Mouse (Mus musculus) MEL (cell line): ENCODE data around the gene Nubpl.

Experiments used
- CTCF ChIP-seq, 3 experiments: IDR thresholded peaks in 2 of 3; conservative IDR thresholded peaks in 1 of 3; 2 replicates each; pipeline ENCODE4 v1.5.1; 2011 to 2012; ENCODE audit warnings: low read length in 3 of 3, low read depth in 2 of 3, mild to moderate bottlenecking in 2 of 3, improper control_type of control experiment in 1 of 3, inconsistent platforms in 1 of 3, mixed read lengths in 1 of 3, moderate library complexity in 1 of 3; ENCODE audit not compliant: control insufficient read depth in 1 of 3, insufficient read depth in 1 of 3, poor library complexity in 1 of 3, severe bottlenecking in 1 of 3
- GATA1 ChIP-seq: IDR thresholded peaks from 2 replicates; pipeline ENCODE4 v1.6.1; 2011; ENCODE audit warnings: low read depth, low read length, improper control_type of control experiment
- HCFC1 ChIP-seq: IDR thresholded peaks from 2 replicates; pipeline ENCODE4 v1.6.1; 2012; ENCODE audit warnings: low read depth, mild to moderate bottlenecking, inconsistent platforms, low read length, improper control_type of control experiment, moderate library complexity
- JUND ChIP-seq: IDR thresholded peaks from 2 replicates; pipeline ENCODE4 v1.6.1; 2011; ENCODE audit warnings: low read depth, mild to moderate bottlenecking, improper control_type of control experiment, low read length
- MAX ChIP-seq: IDR thresholded peaks from 2 replicates; pipeline ENCODE4 v1.6.1; 2011; ENCODE audit warnings: low read length, improper control_type of control experiment
- MEF2A ChIP-seq: IDR thresholded peaks from 2 replicates; pipeline ENCODE4 v1.6.1; 2014; ENCODE audit warnings: low read depth, mild to moderate bottlenecking, inconsistent platforms, low read length, improper control_type of control experiment; ENCODE audit not compliant: poor library complexity, insufficient replicate concordance, severe bottlenecking; ENCODE audit errors: extremely low read depth
- MYC ChIP-seq: IDR thresholded peaks from 2 replicates; pipeline ENCODE4 v1.6.1; 2011; ENCODE audit warnings: low read depth, mild to moderate bottlenecking, low read length, improper control_type of control experiment, moderate library complexity
- POLR2AphosphoS5 ChIP-seq: IDR thresholded peaks from 2 replicates; pipeline ENCODE4 v1.6.1; 2012; ENCODE audit warnings: low read depth, borderline replicate concordance, mild to moderate bottlenecking, inconsistent platforms, low read length, moderate library complexity, mixed read lengths
- TAL1 ChIP-seq: IDR thresholded peaks from 2 replicates; pipeline ENCODE4 v1.6.1; 2012; ENCODE audit warnings: mild to moderate bottlenecking, inconsistent platforms, low read length, moderate library complexity, mixed read lengths
- TCF12 ChIP-seq: IDR thresholded peaks from 2 replicates; pipeline ENCODE4 v1.6.1; 2014; ENCODE audit warnings: low read depth, mild to moderate bottlenecking, inconsistent platforms, low read length, improper control_type of control experiment, moderate library complexity
- ZKSCAN1 ChIP-seq: IDR thresholded peaks from 2 replicates; pipeline ENCODE4 v1.6.1; 2012; ENCODE audit warnings: low read depth, mild to moderate bottlenecking, inconsistent platforms, low read length, improper control_type of control experiment, moderate library complexity

GRCm38 (mm10) chr12:52126407-52126806 lies 28.9 kb downstream of the Nubpl start:
- no peak for TF ChIP-seq JUND
- no peak for TF ChIP-seq CTCF (IDR thresholded peaks at IDR 0.05 in 2 of 3, conservative IDR thresholded peaks at IDR 0.05 in 1 of 3; ENCODE audit: control insufficient read depth in 1 of 3, insufficient read depth in 1 of 3, low read depth in 2 of 3, low read length in 3 of 3, poor library complexity in 1 of 3, severe bottlenecking in 1 of 3)
- no peak for TF ChIP-seq TCF12
- no peak for TF ChIP-seq MAX
- TF ChIP-seq MEF2A: no peak
- no peak for TF ChIP-seq MYC
- TF ChIP-seq ZKSCAN1: no peak
- no peak for TF ChIP-seq POLR2AphosphoS5
- TF ChIP-seq GATA1: no peak
- no peak for TF ChIP-seq TAL1
- TF ChIP-seq HCFC1: no peak
